Mouse (Mus musculus) ES-E14 (cell line): Measurements from ENCODE around the gene St8sia6. TPM values are rescaled to one million over a fixed set of nuclear protein-coding genes. Genes with fewer than 3 reads are reported as not detected.
"Not testable (repeated sequence)": the region's sequence is repeated elsewhere in the genome, so short reads cannot be mapped to it uniquely, and the experiment has no call there.

Experiments
- DNase-seq: peaks from one replicate; pipeline ENCODE4 v3.0.0-alpha.2; 2013; ENCODE audit warnings: low read depth, low spot score
- H3K27ac ChIP-seq: 2 replicates; pipeline ENCODE4 v1.5.1; 2012; ENCODE audit warnings: low read depth, mild to moderate bottlenecking, low read length, moderate library complexity, mixed read lengths; ENCODE audit not compliant: poor library complexity, insufficient read depth, severe bottlenecking
- H3K36me3 ChIP-seq: 2 replicates; pipeline ENCODE4 v1.6.1; 2012; ENCODE audit warnings: mild to moderate bottlenecking, low read length, moderate library complexity, mixed read lengths; ENCODE audit not compliant: control insufficient read depth, poor library complexity, insufficient read depth, severe bottlenecking
- H3K4me1 ChIP-seq, 2 experiments: fragments of 150-350 bp in 1 of 2; sonication (generic) in 1 of 2; 2 replicates each; pipeline ENCODE4 v1.6.1; 2012; ENCODE audit warnings: low read length in 2 of 2, mild to moderate bottlenecking in 1 of 2, mixed read lengths in 1 of 2; ENCODE audit not compliant: control insufficient read depth in 2 of 2, insufficient read depth in 2 of 2, poor library complexity in 1 of 2
- H3K4me3 ChIP-seq, 2 experiments: fragments of 150-350 bp in 1 of 2; sonication (generic) in 1 of 2; 2 replicates each; pipeline ENCODE4 v1.5.1; 2012; ENCODE audit warnings: low read length in 2 of 2, low read depth in 1 of 2, mild to moderate bottlenecking in 1 of 2, mixed read lengths in 1 of 2; ENCODE audit not compliant: insufficient read depth in 1 of 2, poor library complexity in 1 of 2, severe bottlenecking in 1 of 2
- H3K9ac ChIP-seq: 2 replicates; pipeline ENCODE4 v1.6.1; 2012; ENCODE audit warnings: low read depth, mild to moderate bottlenecking, low read length, mixed read lengths; ENCODE audit not compliant: poor library complexity, insufficient read depth, severe bottlenecking
- H3K9me3 ChIP-seq: fragments of 150-350 bp; sonication (generic); 2 replicates; pipeline ENCODE4 v1.6.1; 2012; ENCODE audit warnings: low read depth, mild to moderate bottlenecking, low read length; ENCODE audit not compliant: control insufficient read depth, insufficient read depth
- CHD2 ChIP-seq: IDR thresholded peaks from 2 replicates; pipeline ENCODE4 v1.6.1; 2014; ENCODE audit warnings: mild to moderate bottlenecking, low read depth, low read length, inconsistent platforms
- HCFC1 ChIP-seq: IDR thresholded peaks from 2 replicates; pipeline ENCODE4 v1.6.1; 2012; ENCODE audit warnings: low read length, inconsistent platforms, borderline replicate concordance; ENCODE audit not compliant: insufficient read depth
- MAFK ChIP-seq: IDR thresholded peaks from 2 replicates; pipeline ENCODE4 v1.6.1; 2014; ENCODE audit warnings: mild to moderate bottlenecking, low read depth, low read length, inconsistent platforms; ENCODE audit not compliant: insufficient read depth
- ZC3H11A ChIP-seq: IDR thresholded peaks from 2 replicates; pipeline ENCODE4 v1.6.1; 2012; ENCODE audit warnings: low read depth, mild to moderate bottlenecking, inconsistent platforms, low read length, borderline replicate concordance
- ZNF384 ChIP-seq: IDR thresholded peaks from 2 replicates; pipeline ENCODE4 v1.6.1; 2012; ENCODE audit warnings: low read depth, low read length, inconsistent platforms
- in situ Hi-C, 2 experiments: fragments of 600-800 bp; cut with MboI; formaldehyde crosslinking; loops; one replicate each; pipeline ENCODE4 v1.15.1; 2025; ENCODE audit warnings: low sequenced_read_pairs in 2 of 2, inconsistent platforms in 1 of 2; ENCODE audit not compliant: unreplicated experiment in 2 of 2
- total RNA-seq: library from RNA; depleted of rRNA; stranded (reverse); fragments of 300-350 nt; gene quantifications from 2 replicates; pipeline ENCODE4 v1.2.3, GENCODE M21; 2012

St8sia6 gene
- total RNA-seq, 1 experiment = 2.1 TPM

GRCm38 (mm10) chr2:13672946-13673345, 120.9 kb downstream of the St8sia6 start:
- TF ChIP-seq CHD2 (no peak), ZC3H11A (peak; percentile 84), HCFC1 (no peak), ZNF384 (no peak), MAFK (no peak)
- Histone ChIP-seq H3K9me3 (no peaks in the 10 kb centered on the region), H3K4me1 (no peaks in the 10 kb centered on the region), H3K4me3 (no peak overlapping the region), H3K9ac (no peak overlapping the region), H3K27ac (no peak overlapping the region), H3K36me3 (no peaks in the 10 kb centered on the region)
- in situ Hi-C loops = no loop called here
- DNase-seq = peak; percentile 38

DNA sequence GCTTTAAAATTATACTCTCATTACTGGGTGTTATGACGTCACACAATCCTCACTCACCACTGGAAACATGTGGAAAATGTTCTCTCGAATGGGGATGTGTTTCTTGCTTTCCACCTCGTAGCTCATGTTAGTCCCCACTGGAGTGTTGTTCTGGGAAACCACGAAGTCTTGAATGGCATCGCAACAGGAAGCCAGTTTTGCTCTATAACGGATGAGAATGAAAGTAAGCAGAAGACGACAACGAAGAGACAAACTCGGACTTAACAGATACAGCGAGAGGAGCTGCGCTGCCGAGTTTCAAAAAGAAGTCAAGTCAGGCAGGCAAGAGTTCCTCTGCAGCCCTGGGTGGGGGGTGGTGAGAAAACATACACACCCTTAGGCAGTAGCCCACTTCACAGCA, 121.4 kb downstream of the St8sia6 start:
- Histone ChIP-seq H3K4me1 (no peaks in the 10 kb centered on the region), H3K36me3 (no peaks in the 10 kb centered on the region), H3K27ac (no peak overlapping the region), H3K9me3 (no peaks in the 10 kb centered on the region), H3K4me3 (no peak overlapping the region), H3K9ac (no peak overlapping the region)
- no peak for DNase-seq
- TF ChIP-seq ZNF384 (no peak), HCFC1 (no peak), ZC3H11A (no peak), MAFK (no peak), CHD2 (no peak)
- in situ Hi-C loops = no loop called here

GRCm38 (mm10) chr2:13634866-13635265, 159.0 kb downstream of the St8sia6 start:
- DNase-seq = no peak
- in situ Hi-C loops = no loop called here
- Histone ChIP-seq H3K4me1 (no peaks in the 10 kb centered on the region), H3K27ac (no peak overlapping the region), H3K9me3 (no peaks in the 10 kb centered on the region), H3K9ac (no peak overlapping the region), H3K4me3 (no peak overlapping the region), H3K36me3 (no peaks in the 10 kb centered on the region)
- TF ChIP-seq ZC3H11A (no peak), MAFK (no peak), CHD2 (no peak), ZNF384 (no peak), HCFC1 (no peak)

DNA sequence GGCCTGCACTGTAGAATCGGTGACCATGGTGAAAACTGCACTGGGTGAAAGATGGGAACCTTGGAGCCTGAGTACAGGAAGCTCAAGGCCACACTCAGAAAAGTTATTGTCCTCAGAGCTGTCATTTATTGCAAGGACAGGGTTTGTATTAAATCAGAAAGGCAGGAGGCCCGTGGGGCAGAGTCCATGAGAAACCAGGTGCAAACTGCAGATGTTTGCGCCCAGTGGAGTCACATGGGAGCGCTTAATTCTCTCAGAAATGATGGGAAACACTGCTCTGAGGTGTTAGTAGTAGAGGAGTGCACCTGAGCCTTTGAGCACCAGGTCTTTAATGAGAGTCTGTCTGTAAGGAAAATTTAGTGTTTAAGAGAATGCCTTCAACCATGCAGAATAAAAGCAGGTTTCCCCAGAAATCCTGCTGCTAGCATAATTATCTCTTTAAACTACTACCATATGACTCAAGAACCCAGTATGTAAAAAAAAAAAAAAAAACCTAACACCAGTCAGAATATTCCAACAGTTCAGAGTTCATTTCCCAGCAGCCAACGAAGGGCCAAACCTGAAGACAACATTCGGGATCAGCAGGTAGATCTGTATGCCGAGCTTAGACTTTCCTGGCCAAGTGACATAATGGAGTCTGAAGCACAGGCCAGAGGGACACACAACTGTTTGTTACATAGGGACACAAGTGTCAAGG, 163.6 kb downstream of the St8sia6 start:
- no peak for TF ChIP-seq CHD2
- no peak for TF ChIP-seq HCFC1
- no peak for TF ChIP-seq MAFK
- no peak for TF ChIP-seq ZC3H11A
- TF ChIP-seq ZNF384 = no peak
- Histone ChIP-seq H3K9me3 (no peaks in the 10 kb centered on the region), H3K9ac (no peak overlapping the region), H3K4me1 (no peaks in the 10 kb centered on the region), H3K27ac (no peak overlapping the region), H3K36me3 (no peaks in the 10 kb centered on the region), H3K4me3 (no peak overlapping the region)
- in situ Hi-C loops = no loop called here
- no peak for DNase-seq

DNA sequence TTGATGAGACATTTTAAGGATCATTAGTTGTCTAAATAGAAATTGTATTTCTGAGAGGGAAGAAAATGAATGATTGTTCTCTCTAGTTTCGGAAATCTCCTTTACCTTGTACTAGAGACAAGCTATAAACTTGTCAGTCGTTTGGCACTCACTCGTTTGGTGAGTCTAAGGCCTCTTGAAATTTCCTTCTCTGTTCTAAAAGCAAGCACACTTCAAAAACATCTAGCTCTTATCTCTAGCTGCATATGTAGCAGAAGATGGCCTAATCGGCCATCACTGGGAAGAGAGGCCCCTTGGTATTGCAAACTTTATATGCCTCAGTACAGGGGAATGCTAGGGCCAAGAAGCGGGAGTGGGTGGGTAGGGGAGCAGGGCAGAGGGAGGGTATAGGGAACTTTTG, 190.2 kb downstream of the St8sia6 start:
- H3K27ac ChIP-seq, H3K9me3 ChIP-seq, H3K4me3 ChIP-seq, in situ Hi-C loops, DNase-seq, H3K9ac ChIP-seq, H3K4me1 ChIP-seq, H3K36me3 ChIP-seq: not testable (repeated sequence)
